Mouse (Mus musculus) MEL (cell line): ENCODE results near the gene Fam208b.

Experiments
- CTCF ChIP-seq, 3 experiments: IDR thresholded peaks in 2 of 3; conservative IDR thresholded peaks in 1 of 3; 2 replicates each; pipeline ENCODE4 v1.5.1; 2011 to 2012; ENCODE audit warnings: low read length in 3 of 3, low read depth in 2 of 3, mild to moderate bottlenecking in 2 of 3, improper control_type of control experiment in 1 of 3, inconsistent platforms in 1 of 3, mixed read lengths in 1 of 3, moderate library complexity in 1 of 3; ENCODE audit not compliant: control insufficient read depth in 1 of 3, insufficient read depth in 1 of 3, poor library complexity in 1 of 3, severe bottlenecking in 1 of 3
- GATA1 ChIP-seq: IDR thresholded peaks from 2 replicates; pipeline ENCODE4 v1.6.1; 2011; ENCODE audit warnings: low read depth, low read length, improper control_type of control experiment
- HCFC1 ChIP-seq: IDR thresholded peaks from 2 replicates; pipeline ENCODE4 v1.6.1; 2012; ENCODE audit warnings: low read depth, mild to moderate bottlenecking, inconsistent platforms, low read length, improper control_type of control experiment, moderate library complexity
- MAFK ChIP-seq: IDR thresholded peaks from 2 replicates; pipeline ENCODE4 v1.6.1; 2011; ENCODE audit warnings: low read depth, mild to moderate bottlenecking, low read length, improper control_type of control experiment, borderline replicate concordance
- POLR2A ChIP-seq, 2 experiments: IDR thresholded peaks; 2 replicates each; pipeline ENCODE4 v1.6.1; 2011 to 2012; ENCODE audit warnings: low read length in 2 of 2, mild to moderate bottlenecking in 2 of 2, control low read depth in 1 of 2, improper control_type of control experiment in 1 of 2, low read depth in 1 of 2, moderate library complexity in 1 of 2; ENCODE audit not compliant: control insufficient read depth in 1 of 2, insufficient read depth in 1 of 2, poor library complexity in 1 of 2
- RCOR1 ChIP-seq: IDR thresholded peaks from 2 replicates; pipeline ENCODE4 v1.6.1; 2012; ENCODE audit warnings: low read depth, mild to moderate bottlenecking, inconsistent platforms, low read length, improper control_type of control experiment
- TBP ChIP-seq: IDR thresholded peaks from 2 replicates; pipeline ENCODE4 v1.8.0; 2011; ENCODE audit warnings: low read depth, low read length, improper control_type of control experiment
- ZMIZ1 ChIP-seq: IDR thresholded peaks from 2 replicates; pipeline ENCODE4 v1.6.1; 2012; ENCODE audit warnings: low read depth, mild to moderate bottlenecking, inconsistent platforms, low read length, improper control_type of control experiment, moderate library complexity
- ZNF384 ChIP-seq: IDR thresholded peaks from 2 replicates; pipeline ENCODE4 v1.6.1; 2012; ENCODE audit warnings: low read depth, mild to moderate bottlenecking, inconsistent platforms, low read length, improper control_type of control experiment

GRCm38 (mm10) chr13:3650569-3650968 is 39.7 kb upstream of the Fam208b start:
- TF ChIP-seq POLR2A (IDR thresholded peaks at IDR 0.05; ENCODE audit: control insufficient read depth in 1 of 2, insufficient read depth in 1 of 2, low read depth in 1 of 2, low read length in 2 of 2, poor library complexity in 1 of 2), result no peak
- no peak for TF ChIP-seq HCFC1
- TF ChIP-seq CTCF (IDR thresholded peaks at IDR 0.05 in 2 of 3, conservative IDR thresholded peaks at IDR 0.05 in 1 of 3; ENCODE audit: control insufficient read depth in 1 of 3, insufficient read depth in 1 of 3, low read depth in 2 of 3, low read length in 3 of 3, poor library complexity in 1 of 3, severe bottlenecking in 1 of 3), result no peak
- TF ChIP-seq MAFK, result no peak
- no peak for TF ChIP-seq RCOR1
- no peak for TF ChIP-seq ZMIZ1
- TF ChIP-seq GATA1, result no peak
- TF ChIP-seq ZNF384, result no peak
- no peak for TF ChIP-seq TBP
